Mouse (Mus musculus): ENCODE measurements around the gene Mbnl1. TPM values are rescaled to one million over a fixed set of nuclear protein-coding genes. Genes with fewer than 3 reads are reported as not detected.

Gene Mbnl1
- polyA plus RNA-seq, 1 experiment from 2014 or later, result 68.8 TPM

DNA sequence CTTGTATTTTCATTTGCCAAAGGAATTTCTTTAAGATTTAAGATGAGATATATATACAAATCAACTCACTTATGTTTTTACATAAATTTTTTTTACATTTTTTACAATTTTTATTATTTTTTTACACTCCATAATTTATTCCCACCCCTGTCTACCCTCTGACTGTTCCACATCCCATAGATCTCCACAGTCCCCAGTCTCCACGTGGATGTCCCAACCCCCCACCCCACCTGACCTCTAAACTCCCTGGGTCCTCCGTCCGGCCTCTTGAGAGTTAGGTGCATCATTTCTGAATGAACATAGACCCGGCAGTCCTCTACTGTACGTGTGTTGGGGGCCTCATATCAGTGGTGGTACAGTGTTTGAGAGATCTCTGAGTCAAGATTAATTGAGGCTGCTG lies 159.1 kb downstream of the Mbnl1 start:
- Histone ChIP-seq H3K27ac (replicated peaks; ENCODE audit: low read depth, low read length) (no peak overlapping the region), H3K36me3 (replicated peaks; ENCODE audit: control insufficient read depth, insufficient read depth, low read depth, low read length) (no peaks in the 10 kb centered on the region), H3K27me3 (ENCODE audit: control insufficient read depth, insufficient read depth, low read length) (no peaks in the 10 kb centered on the region), H3K9me3 (replicated peaks; ENCODE audit: control insufficient read depth, low read length) (no peaks in the 10 kb centered on the region), H3K4me1 (ENCODE audit: control insufficient read depth, insufficient read depth, low read length) (no peaks in the 10 kb centered on the region), H3K4me2 (ENCODE audit: low read depth, low read length) (no peak overlapping the region), H3K4me3 (ENCODE audit: low read depth, low read length) (no peak overlapping the region), H3K9ac (replicated peaks; ENCODE audit: low read length) (no peak overlapping the region)
- ATAC-seq (replicated peaks; ENCODE audit: insufficient number of reproducible peaks, low FRiP score, low TSS enrichment, low read depth) (no peak; the same call in 1 of the 2 replicates), DNase-seq (ENCODE audit: low spot score) (no peak)
- 88% methylated on average over 5 of the region's 5 CpGs for WGBS

DNA sequence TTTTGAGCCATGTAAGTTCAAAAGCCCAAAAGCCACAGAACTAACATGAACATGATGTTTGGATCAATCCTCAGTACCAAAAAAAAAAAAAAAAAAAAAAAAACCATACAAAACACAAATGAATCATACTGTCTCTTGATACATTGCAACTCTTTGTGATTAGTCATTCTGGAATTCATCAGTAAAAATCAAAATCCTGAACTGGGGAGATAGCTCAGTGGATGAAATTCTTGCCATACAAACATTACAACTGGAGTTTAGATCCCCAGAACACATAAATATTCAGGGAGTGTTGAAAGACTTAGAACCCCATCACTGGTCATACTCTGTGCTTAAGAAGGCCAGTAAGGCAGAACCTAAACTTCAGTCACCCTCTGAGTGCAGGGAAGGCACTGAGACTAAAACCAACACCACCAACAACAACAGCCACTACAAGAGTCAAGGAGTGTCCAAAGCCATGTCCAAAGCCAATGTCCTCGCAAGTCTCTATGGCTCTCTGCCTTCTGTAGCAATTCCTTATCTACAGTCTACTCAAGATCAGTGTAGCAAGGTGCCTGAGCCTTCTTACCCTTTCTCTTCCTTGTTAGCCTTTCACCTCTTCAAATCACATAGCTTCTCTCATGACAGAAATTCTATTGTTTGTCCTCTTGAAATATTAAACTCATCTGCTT lies 160.3 kb downstream of the Mbnl1 start:
- ATAC-seq (replicated peaks; ENCODE audit: insufficient number of reproducible peaks, low FRiP score, low TSS enrichment, low read depth) (no peak), DNase-seq (ENCODE audit: low spot score) (no peak)
- Histone ChIP-seq H3K4me2 (ENCODE audit: low read depth, low read length) (no peak overlapping the region), H3K9me3 (replicated peaks; ENCODE audit: control insufficient read depth, low read length) (no peaks in the 10 kb centered on the region), H3K4me1 (ENCODE audit: control insufficient read depth, insufficient read depth, low read length) (no peaks in the 10 kb centered on the region), H3K27me3 (ENCODE audit: control insufficient read depth, insufficient read depth, low read length) (no peaks in the 10 kb centered on the region), H3K4me3 (ENCODE audit: low read depth, low read length) (no peak overlapping the region), H3K27ac (replicated peaks; ENCODE audit: low read depth, low read length) (no peak overlapping the region), H3K36me3 (replicated peaks; ENCODE audit: control insufficient read depth, insufficient read depth, low read depth, low read length) (no peaks in the 10 kb centered on the region), H3K9ac (replicated peaks; ENCODE audit: low read length) (no peak overlapping the region)
- WGBS, result 100% methylated on average over 1 of the region's 1 CpGs

DNA sequence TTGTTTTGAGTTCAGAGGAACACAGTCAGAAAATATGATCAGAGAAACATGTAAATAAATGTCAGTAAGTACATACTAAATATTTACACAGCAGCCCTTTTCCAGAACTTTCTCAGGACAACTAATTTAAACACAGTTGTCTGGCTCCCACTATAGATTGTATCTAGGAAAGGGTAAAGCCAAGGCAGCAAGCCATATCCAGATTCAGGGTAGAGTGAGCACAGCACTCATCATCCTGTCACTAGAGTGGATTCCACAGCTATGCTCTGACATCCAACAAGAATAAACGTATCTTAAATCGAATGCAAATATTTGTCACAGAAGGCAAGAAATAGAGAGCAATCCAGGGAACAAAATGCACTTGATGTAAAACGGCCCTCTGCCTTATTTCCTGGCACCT lies 165.9 kb downstream of the Mbnl1 start:
- Histone ChIP-seq H3K4me3 (ENCODE audit: low read depth, low read length) (no peak overlapping the region), H3K4me1 (ENCODE audit: control insufficient read depth, insufficient read depth, low read length) (no peaks in the 10 kb centered on the region), H3K27ac (replicated peaks; ENCODE audit: low read depth, low read length) (no peak overlapping the region), H3K9me3 (replicated peaks; ENCODE audit: control insufficient read depth, low read length) (no peaks in the 10 kb centered on the region), H3K36me3 (replicated peaks; ENCODE audit: control insufficient read depth, insufficient read depth, low read depth, low read length) (no peaks in the 10 kb centered on the region), H3K27me3 (ENCODE audit: control insufficient read depth, insufficient read depth, low read length) (no peaks in the 10 kb centered on the region), H3K4me2 (ENCODE audit: low read depth, low read length) (no peak overlapping the region), H3K9ac (replicated peaks; ENCODE audit: low read length) (no peak overlapping the region)
- WGBS, result 85% methylated on average over 3 of the region's 3 CpGs
- DNase-seq (ENCODE audit: low spot score), result no peak
- no peak for ATAC-seq (replicated peaks; ENCODE audit: insufficient number of reproducible peaks, low FRiP score, low TSS enrichment, low read depth)

DNA sequence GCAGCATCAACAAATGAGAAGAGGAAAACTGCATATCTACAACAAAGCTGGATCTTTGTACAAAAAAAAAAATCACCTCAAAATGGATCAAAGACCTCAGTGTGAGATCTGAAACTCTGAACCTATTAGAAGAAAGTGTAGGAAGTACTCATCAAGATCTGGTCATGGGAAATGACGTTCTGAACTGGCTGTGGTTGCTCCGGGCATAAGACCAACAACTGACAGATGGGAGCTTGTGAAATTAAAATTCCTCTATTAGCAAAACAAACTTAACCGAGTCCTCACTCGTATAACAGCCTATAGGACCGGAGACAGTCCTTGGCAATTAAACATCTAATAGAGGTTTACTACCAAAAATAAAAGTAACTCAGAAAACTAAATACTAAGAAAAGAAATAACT lies 166.5 kb downstream of the Mbnl1 start:
- no peaks in the 10 kb centered on the region for H3K27me3 ChIP-seq (ENCODE audit: control insufficient read depth, insufficient read depth, low read length)
- WGBS, result 57% methylated on average over 5 of the region's 5 CpGs
- H3K9ac ChIP-seq (replicated peaks; ENCODE audit: low read length), result no peak overlapping the region
- ATAC-seq (replicated peaks; ENCODE audit: insufficient number of reproducible peaks, low FRiP score, low TSS enrichment, low read depth), result no peak
- no peak overlapping the region for H3K4me3 ChIP-seq (ENCODE audit: low read depth, low read length)
- no peaks in the 10 kb centered on the region for H3K4me1 ChIP-seq (ENCODE audit: control insufficient read depth, insufficient read depth, low read length)
- H3K36me3 ChIP-seq (replicated peaks; ENCODE audit: control insufficient read depth, insufficient read depth, low read depth, low read length), result no peaks in the 10 kb centered on the region
- H3K27ac ChIP-seq (replicated peaks; ENCODE audit: low read depth, low read length), result no peak overlapping the region
- no peaks in the 10 kb centered on the region for H3K9me3 ChIP-seq (replicated peaks; ENCODE audit: control insufficient read depth, low read length)
- H3K4me2 ChIP-seq (ENCODE audit: low read depth, low read length), result no peak overlapping the region
- no peak for DNase-seq (ENCODE audit: low spot score)

DNA sequence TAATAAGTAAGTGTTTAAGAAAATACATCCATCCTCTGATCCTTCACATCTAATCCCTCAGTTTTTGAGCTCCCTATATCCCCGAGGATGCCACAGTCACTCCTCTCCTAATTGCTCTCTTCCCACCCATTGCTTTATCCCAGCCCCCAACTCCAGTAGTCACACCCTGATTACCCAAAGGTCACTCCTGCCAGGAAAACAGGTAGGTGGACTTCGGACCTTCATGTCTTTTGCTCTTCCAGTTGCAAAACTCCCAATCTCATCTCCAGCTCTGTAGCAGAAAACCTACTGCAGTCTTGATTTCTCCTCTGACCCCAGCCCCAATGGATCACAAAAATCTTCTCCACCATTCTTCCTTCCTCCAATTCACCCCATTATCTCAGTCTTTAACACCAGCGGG lies 169.6 kb downstream of the Mbnl1 start:
- Histone ChIP-seq H3K9me3 (replicated peaks; ENCODE audit: control insufficient read depth, low read length) (no peaks in the 10 kb centered on the region), H3K4me1 (ENCODE audit: control insufficient read depth, insufficient read depth, low read length) (no peaks in the 10 kb centered on the region), H3K27me3 (ENCODE audit: control insufficient read depth, insufficient read depth, low read length) (no peaks in the 10 kb centered on the region), H3K4me3 (ENCODE audit: low read depth, low read length) (no peak overlapping the region), H3K27ac (replicated peaks; ENCODE audit: low read depth, low read length) (no peak overlapping the region), H3K9ac (replicated peaks; ENCODE audit: low read length) (no peak overlapping the region), H3K4me2 (ENCODE audit: low read depth, low read length) (no peak overlapping the region), H3K36me3 (replicated peaks; ENCODE audit: control insufficient read depth, insufficient read depth, low read depth, low read length) (no peaks in the 10 kb centered on the region)
- WGBS, result 82% methylated on average over 3 of the region's 3 CpGs
- ATAC-seq (replicated peaks; ENCODE audit: insufficient number of reproducible peaks, low FRiP score, low TSS enrichment, low read depth) (no peak), DNase-seq (ENCODE audit: low spot score) (no peak)

DNA sequence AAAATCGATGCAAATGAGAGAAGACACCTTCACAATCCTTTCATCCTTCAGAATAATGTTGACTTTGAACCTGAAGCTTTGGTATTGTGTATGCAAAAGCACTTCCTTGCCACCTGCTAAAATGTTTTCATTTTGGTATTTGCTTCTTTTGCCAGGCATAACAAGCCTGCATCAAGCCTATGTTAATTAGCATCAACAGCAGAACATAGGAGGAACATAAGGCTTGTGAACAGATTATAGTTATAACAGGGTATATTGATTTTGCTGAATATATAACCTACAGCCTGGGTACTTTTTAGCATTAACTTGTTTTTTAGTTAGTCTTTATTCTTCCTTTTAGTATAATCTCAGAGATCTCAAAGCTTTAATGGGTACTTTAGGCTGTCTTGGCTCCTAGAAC lies 172.9 kb downstream of the Mbnl1 start:
- Histone ChIP-seq H3K27ac (replicated peaks; ENCODE audit: low read depth, low read length) (no peak overlapping the region), H3K9me3 (replicated peaks; ENCODE audit: control insufficient read depth, low read length) (no peaks in the 10 kb centered on the region)
- ATAC-seq (replicated peaks; ENCODE audit: insufficient number of reproducible peaks, low FRiP score, low TSS enrichment, low read depth), result no peak

DNA sequence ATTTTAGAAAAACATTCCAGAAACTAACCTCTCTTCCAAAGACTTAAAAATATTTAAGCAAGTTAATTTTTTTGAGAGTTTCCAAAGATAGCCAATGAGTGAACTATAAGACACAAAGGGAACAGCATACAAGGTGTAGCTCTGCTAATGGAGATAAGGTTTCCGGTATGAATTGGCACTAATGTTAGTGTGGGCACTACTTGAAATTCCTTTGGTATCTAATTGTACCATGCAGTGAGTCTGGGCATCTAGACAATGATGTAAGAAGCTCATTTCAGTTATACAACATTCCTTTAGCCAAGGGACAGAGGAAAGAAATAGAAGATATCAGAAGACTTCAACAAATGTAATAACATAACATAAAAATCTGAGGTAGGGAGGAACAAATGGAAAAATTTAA lies 175.7 kb downstream of the Mbnl1 start:
- Histone ChIP-seq H3K4me3 (ENCODE audit: low read depth, low read length) (no peak overlapping the region), H3K4me2 (ENCODE audit: low read depth, low read length) (no peak overlapping the region), H3K27me3 (ENCODE audit: control insufficient read depth, insufficient read depth, low read length) (no peaks in the 10 kb centered on the region), H3K27ac (replicated peaks; ENCODE audit: low read depth, low read length) (no peak overlapping the region), H3K4me1 (ENCODE audit: control insufficient read depth, insufficient read depth, low read length) (no peaks in the 10 kb centered on the region), H3K9me3 (replicated peaks; ENCODE audit: control insufficient read depth, low read length) (no peaks in the 10 kb centered on the region), H3K36me3 (replicated peaks; ENCODE audit: control insufficient read depth, insufficient read depth, low read depth, low read length) (no peaks in the 10 kb centered on the region), H3K9ac (replicated peaks; ENCODE audit: low read length) (no peak overlapping the region)
- DNase-seq (ENCODE audit: low spot score) (no peak), ATAC-seq (replicated peaks; ENCODE audit: insufficient number of reproducible peaks, low FRiP score, low TSS enrichment, low read depth) (no peak)
- WGBS, result 91% methylated on average over 1 of the region's 1 CpGs

More for the DNA sequence above, 172.9 kb downstream of the Mbnl1 start:
- H3K4me3 ChIP-seq (ENCODE audit: low read depth, low read length), result no peak overlapping the region
- H3K27me3 ChIP-seq (ENCODE audit: control insufficient read depth, insufficient read depth, low read length), result no peaks in the 10 kb centered on the region
- no peak for DNase-seq (ENCODE audit: low spot score)
- no peaks in the 10 kb centered on the region for H3K4me1 ChIP-seq (ENCODE audit: control insufficient read depth, insufficient read depth, low read length)
- WGBS, result 78% methylated on average over 1 of the region's 1 CpGs
- no peaks in the 10 kb centered on the region for H3K36me3 ChIP-seq (replicated peaks; ENCODE audit: control insufficient read depth, insufficient read depth, low read depth, low read length)
- no peak overlapping the region for H3K4me2 ChIP-seq (ENCODE audit: low read depth, low read length)
- H3K9ac ChIP-seq (replicated peaks; ENCODE audit: low read length), result no peak overlapping the region

DNA sequence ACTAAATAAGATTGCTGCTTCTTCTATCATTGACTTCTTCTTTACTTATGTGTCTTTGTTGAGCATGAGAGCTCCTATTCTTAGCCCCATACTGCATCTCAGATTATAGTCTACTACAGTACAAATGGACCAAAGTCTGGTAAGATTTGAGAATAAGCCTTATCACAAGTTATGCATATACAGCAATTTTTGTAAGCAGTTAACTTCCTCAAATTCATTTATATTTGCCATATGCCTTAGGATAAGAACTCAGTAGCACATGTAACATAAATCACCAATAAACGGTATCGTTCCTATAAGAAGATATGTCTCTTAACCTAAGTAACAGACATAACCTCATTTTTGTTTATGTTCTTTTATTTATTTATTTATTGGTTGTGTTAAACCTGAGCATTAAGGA lies 188.1 kb downstream of the Mbnl1 start:
- WGBS, result 99% methylated on average over 2 of the region's 2 CpGs

More for the DNA sequence above, 188.1 kb downstream of the Mbnl1 start:
- Histone ChIP-seq H3K9me3 (replicated peaks; ENCODE audit: control insufficient read depth, low read length) (no peaks in the 10 kb centered on the region), H3K9ac (replicated peaks; ENCODE audit: low read length) (no peak overlapping the region), H3K27me3 (ENCODE audit: control insufficient read depth, insufficient read depth, low read length) (no peaks in the 10 kb centered on the region), H3K4me1 (ENCODE audit: control insufficient read depth, insufficient read depth, low read length) (no peaks in the 10 kb centered on the region), H3K27ac (replicated peaks; ENCODE audit: low read depth, low read length) (no peak overlapping the region), H3K4me2 (ENCODE audit: low read depth, low read length) (no peak overlapping the region), H3K4me3 (ENCODE audit: low read depth, low read length) (no peak overlapping the region), H3K36me3 (replicated peaks; ENCODE audit: control insufficient read depth, insufficient read depth, low read depth, low read length) (no peaks in the 10 kb centered on the region)
- DNase-seq (ENCODE audit: low spot score) (no peak), ATAC-seq (replicated peaks; ENCODE audit: insufficient number of reproducible peaks, low FRiP score, low TSS enrichment, low read depth) (no peak)
